Mouse (Mus musculus) neural tube, embryonic 14.5 days (tissue): ENCODE results near the gene Hist1h2bf. TPM values are rescaled to one million over a fixed set of nuclear protein-coding genes. Genes with fewer than 3 reads are reported as not detected.
"Not testable (repeated sequence)": the region's sequence is repeated elsewhere in the genome, so short reads cannot be mapped to it uniquely, and the experiment has no call there.

Experiments
- ATAC-seq: fragments of 200-750 bp; cut with Nextera tagmentation; 2 replicates; pipeline ENCODE4 v1.8.0; 2017; ENCODE audit warnings: low read depth, mild to moderate bottlenecking, moderate TSS enrichment, moderate library complexity
- H3K27ac ChIP-seq: fragments of 300-500 bp; sonication (generic); 2 replicates; pipeline ENCODE4 v1.5.1; 2014; ENCODE audit warnings: low read depth, mild to moderate bottlenecking, control low read depth, low read length, moderate library complexity, mixed read lengths
- H3K27me3 ChIP-seq: fragments of 300-500 bp; sonication (generic); 2 replicates; pipeline ENCODE4 v1.6.1; 2014; ENCODE audit warnings: low read length; ENCODE audit not compliant: control insufficient read depth, insufficient read depth
- H3K36me3 ChIP-seq: fragments of 300-500 bp; sonication (generic); 2 replicates; pipeline ENCODE4 v1.6.1; 2014; ENCODE audit warnings: low read length, mixed read lengths; ENCODE audit not compliant: control insufficient read depth, insufficient read depth
- H3K4me1 ChIP-seq: fragments of 300-500 bp; sonication (generic); 2 replicates; pipeline ENCODE4 v1.6.1; 2014; ENCODE audit warnings: low read length; ENCODE audit not compliant: control insufficient read depth, insufficient read depth
- H3K4me2 ChIP-seq: fragments of 300-500 bp; sonication (generic); 2 replicates; pipeline ENCODE4 v1.6.1; 2014; ENCODE audit warnings: mild to moderate bottlenecking, low read depth, low read length, control low read depth
- H3K4me3 ChIP-seq: fragments of 300-500 bp; sonication (generic); 2 replicates; pipeline ENCODE4 v1.5.1; 2014; ENCODE audit warnings: low read depth, low read length, control low read depth, mixed read lengths
- H3K9ac ChIP-seq: fragments of 300-500 bp; sonication (generic); replicated peaks from 2 replicates; pipeline ENCODE4 v1.6.1; 2014; ENCODE audit warnings: low read depth, mild to moderate bottlenecking, control low read depth, low read length, mixed read lengths
- H3K9me3 ChIP-seq: fragments of 300-500 bp; sonication (generic); 2 replicates; pipeline ENCODE4 v1.6.1; 2016; ENCODE audit warnings: low read length; ENCODE audit not compliant: control insufficient read depth
- WGBS: fragments of 180-500 bp; shearing (Covaris S2); extraction: QIAGEN DNeasy Blood & Tissue Kit; methylation state at CpG from one replicate; pipeline ENCODE4 v1.1.7; 2014; 5-methylcytosine and 5-hydroxymethylcytosine counted together
- polyA plus RNA-seq: library from polyadenylated mRNA; unstranded; fragments of >200 nt; fragmentation: Nextera tagmentation; extraction: Ambion mirVana; gene quantifications from 2 replicates; pipeline ENCODE4 v1.2.1, GENCODE M21; 2014

The Hist1h2bf gene
- polyA plus RNA-seq, 1 experiment from 2014 or later = not detected

- H3K4me3 ChIP-seq = peak overlapping the region; percentile 36
- 7% methylated on average over 3 of the region's 3 CpGs for WGBS
- H3K4me1 ChIP-seq, H3K27ac ChIP-seq, H3K36me3 ChIP-seq, H3K9me3 ChIP-seq, ATAC-seq, H3K9ac ChIP-seq, H3K27me3 ChIP-seq: not testable (repeated sequence)
- H3K4me2 ChIP-seq = peak overlapping the region; percentile 68
These were observed 31.6 kb downstream of the Hist1h2bf start for GRCm38 (mm10) chr13:23542225-23542980.

GRCm38 (mm10) chr13:23541497-23541896, 32.5 kb downstream of the Hist1h2bf start:
- no peaks in the 10 kb centered on the region for H3K9me3 ChIP-seq
- H3K27ac ChIP-seq = no peak overlapping the region
- WGBS = 92% methylated on average over 3 of the region's 3 CpGs
- no peak overlapping the region for H3K9ac ChIP-seq
- H3K27me3 ChIP-seq = no peaks in the 10 kb centered on the region
- no peaks in the 10 kb centered on the region for H3K36me3 ChIP-seq
- no peak overlapping the region for H3K4me2 ChIP-seq
- no peak for ATAC-seq
- H3K4me3 ChIP-seq = no peak overlapping the region
- no peaks in the 10 kb centered on the region for H3K4me1 ChIP-seq

DNA sequence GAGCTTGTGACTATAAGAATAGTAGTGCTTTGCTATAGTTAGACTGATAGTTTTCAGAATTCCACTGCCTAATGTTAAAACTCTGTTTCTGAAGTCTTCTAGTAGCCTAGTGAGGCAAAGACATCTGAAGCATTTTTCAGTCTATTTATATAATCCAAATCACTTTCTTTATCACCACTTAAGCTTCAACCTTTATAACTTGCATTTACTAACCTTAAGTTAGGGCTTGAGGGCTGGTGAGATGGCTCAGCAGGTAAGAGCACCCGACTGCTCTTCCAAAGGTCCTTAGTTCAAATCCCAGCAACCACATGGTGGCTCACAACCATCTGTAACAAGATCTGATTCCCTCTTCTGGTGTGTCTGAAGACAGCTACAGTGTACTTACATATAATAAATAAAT, 34.2 kb downstream of the Hist1h2bf start:
- not testable (repeated sequence) for H3K9me3 ChIP-seq, H3K36me3 ChIP-seq, H3K9ac ChIP-seq, H3K27me3 ChIP-seq, H3K4me2 ChIP-seq, ATAC-seq, H3K27ac ChIP-seq, H3K4me3 ChIP-seq, H3K4me1 ChIP-seq
- WGBS = 76% methylated on average over 1 of the region's 1 CpGs

GRCm38 (mm10) chr13:23538249-23538648, 35.7 kb downstream of the Hist1h2bf start:
- peaks cover 12% of the 10 kb centered on the region for H3K4me1 ChIP-seq
- no peaks in the 10 kb centered on the region for H3K36me3 ChIP-seq
- no peak overlapping the region for H3K9ac ChIP-seq
- no peak overlapping the region for H3K27ac ChIP-seq
- 72% methylated on average over 5 of the region's 5 CpGs for WGBS
- H3K9me3 ChIP-seq = no peaks in the 10 kb centered on the region
- H3K27me3 ChIP-seq = no peaks in the 10 kb centered on the region
- H3K4me2 ChIP-seq = no peak overlapping the region
- ATAC-seq = no peak
- no peak overlapping the region for H3K4me3 ChIP-seq

- no peak overlapping the region for H3K9ac ChIP-seq
- H3K27me3 ChIP-seq = no peaks in the 10 kb centered on the region
- ATAC-seq = no peak
- no peak overlapping the region for H3K4me2 ChIP-seq
- no peak overlapping the region for H3K27ac ChIP-seq
- H3K4me1 ChIP-seq = peaks cover 23% of the 10 kb centered on the region
- no peak overlapping the region for H3K4me3 ChIP-seq
- 84% methylated on average over 3 of the region's 3 CpGs for WGBS
- no peaks in the 10 kb centered on the region for H3K36me3 ChIP-seq
- H3K9me3 ChIP-seq = no peaks in the 10 kb centered on the region
These were observed 36.8 kb downstream of the Hist1h2bf start for GRCm38 (mm10) chr13:23537006-23537710.

DNA sequence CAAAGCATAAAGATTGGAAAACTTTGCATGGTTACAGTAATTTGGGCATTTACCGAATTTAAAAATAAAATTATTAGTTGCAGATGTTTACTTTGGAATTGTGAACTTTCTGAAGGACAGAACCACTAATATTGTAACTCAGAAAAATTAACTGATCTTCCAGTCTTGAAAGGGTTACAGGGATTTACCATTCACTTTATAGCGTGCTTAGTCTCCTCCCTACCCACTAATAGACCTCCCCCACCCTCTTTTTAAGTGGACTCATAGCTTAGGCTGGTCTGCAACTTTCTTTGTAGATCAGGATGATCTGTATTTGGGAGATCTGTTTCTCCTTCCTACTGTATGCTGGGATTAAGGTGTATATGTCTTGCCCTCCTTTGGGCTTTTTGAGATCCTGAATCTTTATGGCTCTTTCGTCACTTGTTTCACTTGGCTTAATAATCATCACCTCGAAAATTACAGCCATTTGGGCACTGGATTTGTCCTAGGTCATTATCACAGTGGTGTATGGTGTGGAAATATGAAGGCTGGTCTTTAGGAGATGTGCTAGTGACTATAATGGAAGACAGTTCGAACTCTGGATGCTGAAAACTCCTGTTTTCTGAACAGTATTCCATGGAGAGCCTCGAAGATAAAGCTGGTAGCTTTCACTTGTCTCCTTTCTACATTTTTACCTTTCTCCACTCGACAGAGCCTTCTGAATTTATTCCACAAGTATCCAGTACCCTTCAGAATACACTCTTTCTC, 37.7 kb downstream of the Hist1h2bf start:
- no peak overlapping the region for H3K9ac ChIP-seq
- 20% methylated on average over 7 of the region's 7 CpGs for WGBS
- no peaks in the 10 kb centered on the region for H3K9me3 ChIP-seq
- H3K4me1 ChIP-seq = peaks cover 27% of the 10 kb centered on the region
- ATAC-seq = no peak
- no peak overlapping the region for H3K27ac ChIP-seq
- no peaks in the 10 kb centered on the region for H3K36me3 ChIP-seq
- peak overlapping the region; percentile 70 for H3K4me2 ChIP-seq
- peak overlapping the region; percentile 40 for H3K4me3 ChIP-seq
- H3K27me3 ChIP-seq = no peaks in the 10 kb centered on the region

DNA sequence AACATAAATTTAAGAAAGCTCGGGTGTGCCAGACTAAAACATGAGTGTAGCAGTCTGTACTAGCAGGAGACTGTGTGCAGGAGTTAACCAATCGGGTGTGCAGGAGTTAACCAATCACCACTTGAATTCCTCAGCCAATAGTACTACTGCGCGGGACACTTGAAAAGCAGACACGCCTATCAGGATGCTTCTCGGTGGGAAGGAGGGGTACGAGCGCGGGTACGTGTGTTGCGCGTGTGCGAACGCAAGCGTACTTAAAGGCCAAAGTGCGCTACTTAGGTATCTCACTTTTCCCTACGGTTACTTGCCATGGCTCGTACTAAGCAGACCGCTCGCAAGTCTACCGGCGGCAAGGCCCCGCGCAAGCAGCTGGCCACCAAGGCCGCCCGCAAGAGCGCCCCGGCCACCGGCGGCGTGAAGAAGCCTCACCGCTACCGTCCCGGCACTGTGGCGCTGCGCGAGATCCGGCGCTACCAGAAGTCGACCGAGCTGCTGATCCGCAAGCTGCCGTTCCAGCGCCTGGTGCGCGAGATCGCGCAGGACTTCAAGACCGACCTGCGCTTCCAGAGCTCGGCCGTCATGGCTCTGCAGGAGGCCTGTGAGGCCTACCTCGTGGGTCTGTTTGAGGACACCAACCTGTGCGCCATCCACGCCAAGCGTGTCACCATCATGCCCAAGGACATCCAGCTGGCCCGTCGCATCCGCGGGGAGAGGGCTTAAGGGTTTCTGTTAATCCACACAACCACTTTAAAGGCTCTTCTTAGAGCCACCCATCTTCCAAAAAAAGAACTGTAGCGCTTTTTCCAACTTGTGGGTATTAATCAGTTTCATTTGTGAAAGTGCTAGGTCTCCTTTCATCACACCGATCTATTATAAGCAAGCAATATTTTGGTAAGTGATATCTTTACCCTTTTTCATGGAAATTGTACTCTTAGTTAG, 38.6 kb downstream of the Hist1h2bf start, which contains the start of gene Hist1h3g:
Gene Hist1h3g, plus strand, starts transcription at position 286 of the 939 bp plus-strand sequence.
- H3K9me3 ChIP-seq, H3K27me3 ChIP-seq, H3K9ac ChIP-seq, H3K36me3 ChIP-seq: not testable (repeated sequence)
- peak within 1 kb of the TSS; percentile 70 for H3K4me2 ChIP-seq
- peak within 1 kb of the TSS; percentile 39 for H3K27ac ChIP-seq
- peak within 1 kb of the TSS; percentile 40 for H3K4me3 ChIP-seq
- H3K4me1 ChIP-seq = peaks cover 27% of the 10 kb centered on the region
- under 1% methylated on average over 32 of the region's 62 CpGs for WGBS
- peak; percentile 90 for ATAC-seq

DNA sequence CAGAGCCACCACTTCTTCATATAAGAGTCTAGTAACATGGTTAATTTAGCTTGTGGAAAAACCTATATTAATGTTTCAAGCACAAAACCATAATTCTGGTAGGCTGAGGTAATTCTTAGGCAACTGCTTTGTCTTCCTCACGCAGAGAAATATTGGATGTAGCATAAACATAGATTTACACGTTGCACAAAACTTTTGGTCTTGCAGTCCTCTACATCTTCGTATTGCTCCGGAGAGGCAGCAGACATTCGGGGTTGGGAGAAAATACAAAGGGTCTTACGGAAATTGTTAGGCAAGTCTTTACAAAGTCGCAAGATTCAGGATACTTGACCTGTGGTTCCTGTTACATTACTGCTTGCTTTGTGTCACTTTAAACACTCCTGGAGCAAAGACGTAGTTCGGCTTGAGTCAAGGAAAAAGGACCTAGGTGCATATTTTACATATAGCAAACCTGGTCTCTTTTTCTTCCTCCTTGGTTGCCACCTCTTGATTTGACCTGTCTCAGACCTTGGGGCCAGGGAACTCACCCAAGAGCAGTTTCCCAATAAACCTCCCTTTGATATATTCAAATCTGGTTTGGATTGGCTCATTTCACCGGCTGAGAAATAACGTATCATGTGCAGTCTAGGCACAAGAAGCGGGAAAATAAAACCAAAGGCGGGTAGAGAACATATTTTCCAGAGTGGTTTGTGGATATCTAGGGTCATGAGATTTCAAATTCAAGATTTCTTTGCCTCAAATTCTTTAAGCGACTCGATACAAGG, 39.4 kb downstream of the Hist1h2bf start:
- WGBS = under 1% methylated on average over 15 of the region's 15 CpGs
- H3K9ac ChIP-seq = no peak overlapping the region; the same call in 1 of the 2 replicates
- peak overlapping the region; percentile 39 for H3K27ac ChIP-seq
- ATAC-seq = no peak
- H3K4me1 ChIP-seq = peaks cover 31% of the 10 kb centered on the region
- H3K36me3 ChIP-seq = no peaks in the 10 kb centered on the region
- H3K4me3 ChIP-seq = peak overlapping the region; percentile 40
- no peaks in the 10 kb centered on the region for H3K27me3 ChIP-seq
- H3K4me2 ChIP-seq = peak overlapping the region; percentile 70
- H3K9me3 ChIP-seq = no peaks in the 10 kb centered on the region
